Mouse (Mus musculus): ENCODE measurements around the gene Col6a3.

Col6a3 gene

DNA sequence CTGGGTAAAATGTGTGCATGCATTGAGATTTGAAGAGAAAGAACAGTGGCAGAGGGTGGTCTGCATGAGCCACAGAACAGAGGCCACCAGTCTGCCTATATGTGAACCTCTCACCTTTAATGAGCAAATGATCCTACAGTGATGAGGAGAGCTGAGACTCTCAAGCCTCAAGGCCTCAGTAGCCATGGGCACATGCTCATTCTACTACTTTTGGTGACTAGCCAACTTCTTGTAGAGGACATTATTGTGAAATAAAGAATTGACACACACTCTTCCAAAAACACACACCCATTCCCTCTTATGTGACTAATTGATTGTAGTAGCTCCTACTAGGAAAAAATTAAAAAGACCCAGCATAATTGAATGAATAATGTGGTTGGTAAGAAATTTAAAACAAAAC, 120.0 kb downstream of the Col6a3 start:
- DNase-seq (ENCODE audit: low read depth), result no peak

DNA sequence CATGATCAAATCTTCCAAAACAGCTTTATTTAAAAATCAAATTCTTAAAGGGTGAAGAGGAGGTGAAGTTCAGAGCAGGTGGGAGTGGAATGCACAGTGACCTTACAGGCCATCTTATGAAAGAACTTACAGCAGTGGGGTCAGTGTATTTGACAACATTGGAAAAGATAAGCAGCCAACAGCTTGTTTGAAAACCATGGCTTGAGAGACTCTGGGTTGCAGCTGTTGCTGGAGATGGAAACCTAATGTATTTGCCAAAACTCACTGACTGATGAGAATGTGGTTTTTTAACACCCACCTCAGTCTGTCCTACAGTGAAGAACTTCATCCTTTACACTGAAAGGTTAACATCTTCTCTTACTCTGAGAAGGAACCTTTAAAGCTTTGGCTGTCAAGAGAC, 120.4 kb downstream of the Col6a3 start:
- DNase-seq (ENCODE audit: low read depth), result no peak

DNA sequence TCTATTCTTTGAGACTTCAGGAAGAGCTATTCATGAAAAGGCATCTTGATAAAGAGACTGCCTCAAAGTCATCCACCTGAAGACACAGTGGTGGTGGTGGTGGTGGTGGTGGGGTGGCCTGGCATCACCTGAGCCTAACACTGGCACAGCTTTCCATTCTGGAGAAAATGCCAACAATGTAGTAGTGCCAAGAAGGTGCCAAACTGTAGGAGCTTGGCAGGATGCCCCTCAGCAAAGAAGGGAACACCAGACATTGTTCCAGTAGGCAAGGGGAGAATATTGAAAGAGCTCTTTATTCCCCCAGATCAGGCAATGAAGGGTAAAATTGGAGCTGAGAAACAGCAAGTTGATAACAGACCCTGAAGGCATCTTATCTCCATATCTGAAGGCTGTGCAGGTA, 121.8 kb downstream of the Col6a3 start:
- no peak for DNase-seq (ENCODE audit: low read depth)

DNA sequence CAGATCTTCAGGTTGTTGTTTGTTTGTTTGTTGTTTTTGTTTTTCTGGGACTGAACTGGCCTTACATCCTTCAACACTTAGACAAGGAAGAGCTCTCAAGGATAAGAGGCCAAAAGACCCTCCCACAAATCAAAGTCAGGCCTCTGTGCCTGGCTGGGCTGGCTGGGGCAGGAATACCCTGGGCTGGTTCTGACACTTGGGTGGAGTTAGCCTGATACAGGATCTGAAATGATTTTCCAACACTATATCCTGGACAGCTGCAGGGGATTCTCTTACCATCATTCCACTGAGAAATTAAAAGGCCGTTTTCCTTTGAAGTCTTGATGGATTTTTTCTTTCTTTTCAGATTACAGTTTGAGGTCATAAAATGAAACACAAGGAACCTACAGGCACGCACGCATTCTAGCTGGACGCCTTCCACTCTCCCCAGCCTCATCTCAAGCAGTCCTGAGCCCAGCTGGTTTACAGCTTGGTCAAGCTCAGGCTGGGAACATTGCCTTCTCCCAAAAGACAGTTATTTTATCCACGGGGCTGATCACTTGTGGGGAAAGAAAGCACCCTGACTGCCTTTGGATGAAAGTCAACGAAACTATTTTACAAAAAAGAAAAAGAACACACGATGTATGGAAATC, 123.0 kb downstream of the Col6a3 start:
- no peak for DNase-seq (ENCODE audit: low read depth)

DNA sequence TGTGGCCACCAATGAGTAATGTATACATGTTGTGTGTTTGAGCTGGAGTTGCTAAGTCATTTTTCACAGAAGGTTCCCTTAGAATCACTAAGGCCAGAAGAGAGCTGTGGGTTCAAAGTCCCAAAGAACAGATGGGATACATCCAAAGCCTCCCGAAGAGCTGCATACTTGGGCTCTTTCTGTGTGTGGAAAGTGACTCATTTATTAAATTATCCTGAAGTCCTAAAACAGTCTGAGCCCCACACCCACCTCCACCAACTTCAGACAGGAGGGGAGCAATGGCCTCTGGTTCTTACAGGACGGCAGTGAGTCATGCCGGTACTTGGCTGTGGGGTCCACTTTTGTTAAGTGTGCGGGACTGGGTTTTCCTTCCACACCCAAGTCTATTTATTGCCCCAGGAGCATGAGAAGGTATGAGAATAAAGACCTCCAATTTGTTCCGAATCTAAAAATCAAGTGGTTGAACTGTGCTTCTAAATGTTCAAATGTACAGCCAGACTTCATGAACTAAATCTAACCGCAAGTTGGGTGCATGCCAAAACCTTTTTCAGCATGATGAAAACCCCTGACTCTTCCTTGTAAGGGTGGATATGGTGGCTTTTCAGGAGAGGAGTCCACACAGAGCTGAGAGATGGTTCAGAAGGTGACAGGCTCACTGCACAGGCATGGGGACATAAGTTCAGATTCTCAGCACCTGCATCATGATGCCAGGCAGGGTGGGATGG, 124.8 kb downstream of the Col6a3 start:
- no peak for DNase-seq (ENCODE audit: low read depth)

DNA sequence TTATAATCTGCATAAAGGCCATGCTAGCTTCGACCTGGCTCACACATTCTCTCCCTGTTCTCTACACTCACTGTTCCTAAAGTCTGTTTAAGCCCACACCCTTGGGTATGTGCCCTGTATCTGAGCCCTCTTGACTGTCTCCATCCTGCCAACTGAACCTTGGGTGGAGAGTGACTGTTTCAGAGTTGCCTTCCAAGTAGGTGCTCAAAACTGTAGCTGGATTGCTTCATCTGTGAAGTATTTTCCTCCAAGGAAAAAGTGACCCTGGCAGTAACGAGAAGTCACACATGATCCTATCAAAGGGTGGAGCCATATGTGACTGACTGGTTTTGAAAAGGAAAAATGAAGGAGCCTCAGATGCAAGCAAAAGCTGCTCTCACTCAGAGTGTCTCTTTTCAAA, 127.5 kb downstream of the Col6a3 start:
- no peak for DNase-seq (ENCODE audit: low read depth)

All from c-Kit-positive CD71-positive TER-119-negative erythroid progenitor cells, embryonic 14.5 days (primary cell).